Mouse (Mus musculus) hindbrain, embryonic 11.5 days (tissue): Measurements from ENCODE around the gene Hspe1. TPM values are rescaled to one million over a fixed set of nuclear protein-coding genes. Genes with fewer than 3 reads are reported as not detected.

Experiments
- ATAC-seq: fragments of 200-750 bp; cut with Nextera tagmentation; 2 replicates; pipeline ENCODE4 v1.8.0; 2017; ENCODE audit warnings: mild to moderate bottlenecking, moderate TSS enrichment, moderate library complexity; ENCODE audit not compliant: low FRiP score
- DNase-seq: peaks from one replicate; pipeline ENCODE4 v3.0.0-alpha.2; 2015; ENCODE audit warnings: low spot score
- H3K27ac ChIP-seq: fragments of 300-500 bp; sonication (generic); 2 replicates; pipeline ENCODE4 v1.5.1; 2014; ENCODE audit warnings: mild to moderate bottlenecking, low read depth, low read length
- H3K27me3 ChIP-seq: fragments of 300-500 bp; sonication (generic); 2 replicates; pipeline ENCODE4 v1.6.1; 2014; ENCODE audit warnings: mild to moderate bottlenecking, low read length, moderate library complexity, mixed read lengths; ENCODE audit not compliant: control insufficient read depth, insufficient read depth
- H3K36me3 ChIP-seq: fragments of 300-500 bp; sonication (generic); 2 replicates; pipeline ENCODE4 v1.6.1; 2014; ENCODE audit warnings: mild to moderate bottlenecking, low read length, moderate library complexity, mixed read lengths; ENCODE audit not compliant: control insufficient read depth, insufficient read depth
- H3K4me1 ChIP-seq: fragments of 300-500 bp; sonication (generic); replicated peaks from 2 replicates; pipeline ENCODE4 v1.6.1; 2014; ENCODE audit warnings: low read length, mixed read lengths; ENCODE audit not compliant: control insufficient read depth, insufficient read depth
- H3K4me2 ChIP-seq: fragments of 300-500 bp; sonication (generic); replicated peaks from 2 replicates; pipeline ENCODE4 v1.6.1; 2014; ENCODE audit warnings: mild to moderate bottlenecking, low read depth, low read length
- H3K4me3 ChIP-seq: fragments of 300-500 bp; sonication (generic); 2 replicates; pipeline ENCODE4 v1.5.1; 2014; ENCODE audit warnings: low read depth, low read length
- H3K9ac ChIP-seq: fragments of 300-500 bp; sonication (generic); 2 replicates; pipeline ENCODE4 v1.6.1; 2014; ENCODE audit warnings: low read depth, low read length
- H3K9me3 ChIP-seq: fragments of 300-500 bp; sonication (generic); 2 replicates; pipeline ENCODE4 v1.6.1; 2016; ENCODE audit warnings: low read length; ENCODE audit not compliant: control insufficient read depth
- WGBS: fragments of 180-500 bp; shearing (Covaris S2); extraction: QIAGEN DNeasy Blood & Tissue Kit; methylation state at CpG from one replicate; pipeline ENCODE4 v1.1.7; 2014; 5-methylcytosine and 5-hydroxymethylcytosine counted together
- polyA plus RNA-seq: library from polyadenylated mRNA; unstranded; fragments of >200 nt; fragmentation: Nextera tagmentation; extraction: Ambion mirVana; gene quantifications from 2 replicates; pipeline ENCODE4 v1.2.1, GENCODE M21; 2014

The Hspe1 gene
- polyA plus RNA-seq, 1 experiment from 2014 or later: 434 TPM

- Histone ChIP-seq H3K4me2 (no peak overlapping the region), H3K9ac (no peak overlapping the region), H3K27ac (no peak overlapping the region), H3K27me3 (no peaks in the 10 kb centered on the region), H3K4me1 (no peaks in the 10 kb centered on the region), H3K36me3 (no peaks in the 10 kb centered on the region), H3K4me3 (no peak overlapping the region), H3K9me3 (no peaks in the 10 kb centered on the region)
- whole genome bisulfite sequencing: 100% methylated on average over 3 of the region's 3 CpGs
- DNase-seq (no peak), ATAC-seq (no peak)
Measured at GRCm38 (mm10) chr1:55134301-55134700, 46.4 kb downstream of the Hspe1 start.

- H3K4me2 ChIP-seq: no peak overlapping the region
- DNase-seq: no peak
- H3K27me3 ChIP-seq: no peaks in the 10 kb centered on the region
- no peak overlapping the region for H3K27ac ChIP-seq
- ATAC-seq: no peak
- H3K9ac ChIP-seq: no peak overlapping the region
- 95% methylated on average over 1 of the region's 1 CpGs for WGBS
- no peaks in the 10 kb centered on the region for H3K36me3 ChIP-seq
- H3K9me3 ChIP-seq: no peaks in the 10 kb centered on the region
- no peak overlapping the region for H3K4me3 ChIP-seq
- no peaks in the 10 kb centered on the region for H3K4me1 ChIP-seq
Measured at GRCm38 (mm10) chr1:55135846-55136245, 47.9 kb downstream of the Hspe1 start.

Other genes starting within 250 kb of the Hspe1 start
- gene Ankrd44, start 161.7 kb upstream of the Hspe1 start, polyA plus RNA-seq: 15.1 and 19.4 TPM in 2 replicates
- gene Sf3b1, start 60.7 kb upstream of the Hspe1 start, polyA plus RNA-seq: 366 and 384 TPM in 2 replicates
- 36.2 and 41.4 TPM in 2 replicates for gene Coq10b, start 35.4 kb upstream of the Hspe1 start, polyA plus RNA-seq
- gene Hspd1, start 111 bp downstream of the Hspe1 start, polyA plus RNA-seq: 354 and 387 TPM in 2 replicates
- 176 and 183 TPM in 2 replicates for gene Mob4, start 43.1 kb downstream of the Hspe1 start, polyA plus RNA-seq
- 9.7 and 10.8 TPM in 2 replicates for gene Rftn2, start 138.7 kb downstream of the Hspe1 start, polyA plus RNA-seq
- 2.7 TPM in 2 replicates for gene Mars2, start 149.0 kb downstream of the Hspe1 start, polyA plus RNA-seq